Mouse (Mus musculus) ES-E14 (cell line): Measurements from ENCODE around the gene Padi2.

Experiments used
- HCFC1 ChIP-seq: IDR thresholded peaks from 2 replicates; pipeline ENCODE4 v1.6.1; 2012; ENCODE audit warnings: low read length, inconsistent platforms, borderline replicate concordance; ENCODE audit not compliant: insufficient read depth
- MAFK ChIP-seq: IDR thresholded peaks from 2 replicates; pipeline ENCODE4 v1.6.1; 2014; ENCODE audit warnings: mild to moderate bottlenecking, low read depth, low read length, inconsistent platforms; ENCODE audit not compliant: insufficient read depth
- ZNF384 ChIP-seq: IDR thresholded peaks from 2 replicates; pipeline ENCODE4 v1.6.1; 2012; ENCODE audit warnings: low read depth, low read length, inconsistent platforms

GRCm38 (mm10) chr4:140882981-140883380 lies 23.2 kb upstream of the Padi2 start:
- TF ChIP-seq MAFK (no peak), HCFC1 (no peak), ZNF384 (no peak)
